Mouse (Mus musculus) heart, adult 2 months (tissue): ENCODE measurements around the gene Jmjd4.

ENCODE experiments used
- CTCF ChIP-seq: fragments of 200-600 bp; IDR thresholded peaks from 2 replicates; pipeline ENCODE4 v1.8.1; 2022; ENCODE audit warnings: antibody characterized with exemption, mild to moderate bottlenecking, moderate library complexity
- EP300 ChIP-seq: fragments of 200-500 bp; IDR thresholded peaks from 2 replicates; pipeline ENCODE4 v1.6.1; 2011; ENCODE audit warnings: low read depth, low read length, control low read depth; ENCODE audit not compliant: insufficient read depth

DNA sequence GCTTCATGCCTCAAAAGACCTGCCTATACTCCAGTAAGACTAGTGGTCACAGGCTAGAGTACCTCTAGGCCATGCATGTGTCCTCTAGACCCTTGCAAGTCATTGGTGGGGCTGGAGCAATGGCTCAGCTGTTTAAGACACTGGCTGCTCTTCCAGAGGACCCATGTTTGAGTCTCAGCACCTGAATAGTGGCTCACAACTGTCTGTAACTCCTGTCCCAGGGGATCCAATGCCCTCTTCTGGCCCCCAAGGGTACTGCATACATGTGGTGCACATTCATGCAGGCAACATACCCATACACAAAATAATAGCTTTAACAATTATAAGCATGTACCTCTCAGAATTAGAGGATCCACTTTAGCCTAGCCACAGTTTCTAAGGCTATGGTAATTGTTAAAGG, 6.7 kb upstream of the Jmjd4 start:
- TF ChIP-seq CTCF = peak; percentile 31
- no peak for TF ChIP-seq EP300
